Mouse (Mus musculus) neural tube, embryonic 14.5 days (tissue): ENCODE results near the gene Ift46. TPM values are rescaled to one million over a fixed set of nuclear protein-coding genes. Genes with fewer than 3 reads are reported as not detected.

Experiments used
- ATAC-seq: fragments of 200-750 bp; cut with Nextera tagmentation; 2 replicates; pipeline ENCODE4 v1.8.0; 2017; ENCODE audit warnings: low read depth, mild to moderate bottlenecking, moderate TSS enrichment, moderate library complexity
- H3K27ac ChIP-seq: fragments of 300-500 bp; sonication (generic); 2 replicates; pipeline ENCODE4 v1.5.1; 2014; ENCODE audit warnings: low read depth, mild to moderate bottlenecking, control low read depth, low read length, moderate library complexity, mixed read lengths
- H3K27me3 ChIP-seq: fragments of 300-500 bp; sonication (generic); 2 replicates; pipeline ENCODE4 v1.6.1; 2014; ENCODE audit warnings: low read length; ENCODE audit not compliant: control insufficient read depth, insufficient read depth
- H3K36me3 ChIP-seq: fragments of 300-500 bp; sonication (generic); 2 replicates; pipeline ENCODE4 v1.6.1; 2014; ENCODE audit warnings: low read length, mixed read lengths; ENCODE audit not compliant: control insufficient read depth, insufficient read depth
- H3K4me1 ChIP-seq: fragments of 300-500 bp; sonication (generic); 2 replicates; pipeline ENCODE4 v1.6.1; 2014; ENCODE audit warnings: low read length; ENCODE audit not compliant: control insufficient read depth, insufficient read depth
- H3K4me2 ChIP-seq: fragments of 300-500 bp; sonication (generic); 2 replicates; pipeline ENCODE4 v1.6.1; 2014; ENCODE audit warnings: mild to moderate bottlenecking, low read depth, low read length, control low read depth
- H3K4me3 ChIP-seq: fragments of 300-500 bp; sonication (generic); 2 replicates; pipeline ENCODE4 v1.5.1; 2014; ENCODE audit warnings: low read depth, low read length, control low read depth, mixed read lengths
- H3K9ac ChIP-seq: fragments of 300-500 bp; sonication (generic); replicated peaks from 2 replicates; pipeline ENCODE4 v1.6.1; 2014; ENCODE audit warnings: low read depth, mild to moderate bottlenecking, control low read depth, low read length, mixed read lengths
- H3K9me3 ChIP-seq: fragments of 300-500 bp; sonication (generic); 2 replicates; pipeline ENCODE4 v1.6.1; 2016; ENCODE audit warnings: low read length; ENCODE audit not compliant: control insufficient read depth
- WGBS: fragments of 180-500 bp; shearing (Covaris S2); extraction: QIAGEN DNeasy Blood & Tissue Kit; methylation state at CpG from one replicate; pipeline ENCODE4 v1.1.7; 2014; 5-methylcytosine and 5-hydroxymethylcytosine counted together
- polyA plus RNA-seq: library from polyadenylated mRNA; unstranded; fragments of >200 nt; fragmentation: Nextera tagmentation; extraction: Ambion mirVana; gene quantifications from 2 replicates; pipeline ENCODE4 v1.2.1, GENCODE M21; 2014

Gene Ift46
- polyA plus RNA-seq, 1 experiment from 2014 or later, result 170 TPM

DNA sequence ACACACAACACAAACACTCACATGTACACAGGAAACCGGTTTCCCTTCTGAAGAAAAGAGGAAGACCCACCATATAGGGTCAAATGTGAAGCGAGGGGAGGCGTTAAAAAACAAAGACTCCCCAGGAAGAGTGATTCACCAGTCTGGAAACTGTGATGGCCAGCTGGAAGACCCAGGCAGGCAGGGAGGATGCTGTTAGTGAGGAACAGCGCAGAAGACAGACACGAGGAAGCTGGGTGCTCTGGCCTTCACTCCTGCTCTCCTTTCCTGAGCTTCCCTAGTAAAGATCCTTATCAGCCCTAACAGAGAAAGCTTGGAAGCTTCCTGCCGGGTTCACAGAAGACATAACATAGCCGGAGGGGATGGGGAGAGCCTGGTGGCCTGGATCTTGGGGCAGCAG lies 44.7 kb upstream of the Ift46 start:
- Histone ChIP-seq H3K9me3 (no peaks in the 10 kb centered on the region), H3K9ac (no peak overlapping the region), H3K4me2 (no peak overlapping the region), H3K4me1 (peaks cover 48% of the 10 kb centered on the region), H3K27me3 (no peaks in the 10 kb centered on the region), H3K4me3 (no peak overlapping the region), H3K27ac (peak overlapping the region; percentile 44; the same call in 1 of the 2 replicates), H3K36me3 (no peaks in the 10 kb centered on the region)
- WGBS, result 39% methylated on average over 7 of the region's 7 CpGs
- ATAC-seq, result no peak

DNA sequence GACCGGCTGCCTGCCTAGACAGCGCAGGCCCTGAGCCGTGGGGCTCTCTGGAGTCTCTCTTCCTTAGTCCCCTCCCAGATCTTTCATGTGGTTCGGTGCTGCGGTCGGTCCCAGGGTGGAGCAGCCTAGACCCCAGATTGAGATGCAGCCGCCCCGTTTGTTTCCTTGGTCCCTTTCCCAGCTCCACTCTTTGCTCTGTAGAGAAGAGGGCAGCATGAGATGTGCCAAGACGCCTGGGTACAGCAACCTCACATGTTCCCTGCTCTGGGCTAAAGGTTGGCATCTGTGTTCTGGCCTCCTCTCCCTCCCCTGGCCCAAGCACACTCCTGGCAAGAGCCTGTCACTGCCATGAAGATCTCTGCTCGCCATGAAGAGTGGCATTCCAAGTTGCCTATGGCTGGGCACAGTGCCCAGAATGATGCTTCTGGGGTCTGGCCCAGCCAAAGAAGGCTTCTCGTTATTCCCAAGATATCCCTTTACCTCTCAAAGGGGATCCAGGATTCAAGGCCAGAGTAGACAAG lies 44.1 kb upstream of the Ift46 start:
- H3K4me3 ChIP-seq, result no peak overlapping the region
- H3K4me2 ChIP-seq, result no peak overlapping the region
- H3K9ac ChIP-seq, result no peak overlapping the region
- no peaks in the 10 kb centered on the region for H3K9me3 ChIP-seq
- no peaks in the 10 kb centered on the region for H3K27me3 ChIP-seq
- no peaks in the 10 kb centered on the region for H3K36me3 ChIP-seq
- 72% methylated on average over 11 of the region's 11 CpGs for WGBS
- peaks cover 48% of the 10 kb centered on the region for H3K4me1 ChIP-seq
- peak overlapping the region; percentile 44; the same call in 1 of the 2 replicates for H3K27ac ChIP-seq
- ATAC-seq, result no peak

DNA sequence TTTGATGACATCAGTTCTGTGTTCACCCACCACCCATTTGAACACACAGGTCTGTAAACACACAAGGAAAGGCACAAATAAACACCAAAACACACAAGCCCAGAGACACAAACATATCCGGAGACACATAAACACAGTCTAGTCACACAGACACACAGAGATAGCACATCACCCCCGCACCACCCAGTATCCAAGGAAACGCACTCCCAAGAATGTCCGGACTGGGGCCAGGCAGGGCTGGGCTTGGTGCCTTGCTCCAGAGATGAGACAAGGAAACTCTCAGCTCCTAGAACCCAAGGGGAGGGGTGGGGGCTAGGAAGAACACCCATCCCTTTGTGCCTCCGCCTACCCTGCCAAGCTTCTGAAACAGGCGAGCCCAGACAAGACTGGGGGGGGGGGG lies 43.5 kb upstream of the Ift46 start:
- H3K36me3 ChIP-seq, result no peaks in the 10 kb centered on the region
- ATAC-seq, result no peak
- no peak overlapping the region for H3K9ac ChIP-seq
- H3K27me3 ChIP-seq, result no peaks in the 10 kb centered on the region
- no peak overlapping the region for H3K4me3 ChIP-seq
- WGBS, result 37% methylated on average over 6 of the region's 6 CpGs
- H3K4me2 ChIP-seq, result no peak overlapping the region
- H3K9me3 ChIP-seq, result no peaks in the 10 kb centered on the region
- peak overlapping the region; percentile 44; the same call in 1 of the 2 replicates for H3K27ac ChIP-seq
- peaks cover 45% of the 10 kb centered on the region for H3K4me1 ChIP-seq

DNA sequence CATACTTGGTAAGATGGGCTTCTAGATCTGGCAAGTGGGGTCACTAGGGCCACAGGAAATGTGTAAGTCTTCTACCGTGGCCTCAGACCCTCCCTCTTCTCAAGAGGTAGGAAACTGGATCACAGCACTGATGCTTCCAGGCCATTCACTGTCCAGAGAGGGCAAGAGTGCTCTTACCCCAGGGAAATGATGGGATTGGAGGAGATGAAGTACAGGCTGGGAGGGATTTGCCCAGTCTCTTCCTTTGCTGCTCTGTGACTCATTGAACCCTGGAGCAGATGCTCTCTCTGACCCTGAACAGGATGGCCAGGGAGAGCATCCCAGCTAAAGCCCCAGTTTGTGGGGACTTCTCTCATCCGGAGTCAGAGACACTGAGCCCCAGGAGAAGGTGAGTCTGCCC lies 43.0 kb upstream of the Ift46 start:
- H3K4me1 ChIP-seq, result peaks cover 40% of the 10 kb centered on the region
- ATAC-seq, result no peak
- 0 out of 2 replicates have a peak overlapping the region, but pooled peaks have one; percentile 28 for H3K27ac ChIP-seq

DNA sequence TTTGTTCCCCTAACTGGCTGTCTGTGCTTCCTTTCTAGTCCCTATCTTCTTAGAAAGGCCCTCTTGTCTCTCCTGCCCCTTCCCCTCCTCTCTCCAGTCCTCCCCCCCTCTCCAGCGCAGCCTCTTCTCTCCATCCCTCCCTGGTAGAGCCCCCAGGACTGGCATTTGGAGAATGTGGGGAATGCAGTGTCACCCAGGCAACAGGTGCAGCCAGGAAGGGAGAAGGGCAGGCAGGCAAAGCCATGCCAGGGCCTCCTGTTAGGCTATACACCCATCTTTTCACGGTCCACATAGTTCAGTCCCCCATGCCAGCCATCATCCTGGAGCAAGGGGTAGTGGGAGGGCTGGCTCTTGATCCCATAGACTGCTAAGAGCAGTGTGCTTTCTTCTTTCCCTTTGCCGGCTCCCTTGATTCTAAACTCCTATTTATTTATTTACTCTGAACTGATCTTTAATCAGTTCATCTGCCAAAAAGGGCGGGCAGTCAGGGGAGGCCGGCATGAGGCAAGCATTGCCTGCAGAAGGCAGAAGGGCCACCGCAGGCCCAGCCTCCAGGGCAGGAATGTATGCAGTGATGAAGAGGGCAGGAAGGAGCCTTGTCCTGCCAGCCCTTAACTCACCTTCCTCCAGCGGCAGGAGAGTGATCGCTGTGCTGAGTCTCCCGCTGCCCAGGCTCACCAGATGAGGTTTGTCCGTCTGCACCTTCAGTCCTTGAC lies 41.1 kb upstream of the Ift46 start:
- H3K36me3 ChIP-seq, result no peaks in the 10 kb centered on the region
- H3K27me3 ChIP-seq, result no peaks in the 10 kb centered on the region
- H3K9ac ChIP-seq, result no peak overlapping the region
- no peak overlapping the region for H3K27ac ChIP-seq
- 44% methylated on average over 10 of the region's 10 CpGs for WGBS
- no peaks in the 10 kb centered on the region for H3K9me3 ChIP-seq
- H3K4me3 ChIP-seq, result no peak overlapping the region
- H3K4me1 ChIP-seq, result peaks cover 29% of the 10 kb centered on the region; the same call in 1 of the 2 replicates
- peak; percentile 38; the same call in 1 of the 2 replicates for ATAC-seq
- H3K4me2 ChIP-seq, result no peak overlapping the region

More for the DNA sequence above, 43.0 kb upstream of the Ift46 start:
- no peak overlapping the region for H3K9ac ChIP-seq
- H3K36me3 ChIP-seq, result no peaks in the 10 kb centered on the region
- no peak overlapping the region for H3K4me3 ChIP-seq
- no peaks in the 10 kb centered on the region for H3K9me3 ChIP-seq
- H3K27me3 ChIP-seq, result no peaks in the 10 kb centered on the region
- no peak overlapping the region for H3K4me2 ChIP-seq
- 51% methylated on average over 2 of the region's 2 CpGs for WGBS

DNA sequence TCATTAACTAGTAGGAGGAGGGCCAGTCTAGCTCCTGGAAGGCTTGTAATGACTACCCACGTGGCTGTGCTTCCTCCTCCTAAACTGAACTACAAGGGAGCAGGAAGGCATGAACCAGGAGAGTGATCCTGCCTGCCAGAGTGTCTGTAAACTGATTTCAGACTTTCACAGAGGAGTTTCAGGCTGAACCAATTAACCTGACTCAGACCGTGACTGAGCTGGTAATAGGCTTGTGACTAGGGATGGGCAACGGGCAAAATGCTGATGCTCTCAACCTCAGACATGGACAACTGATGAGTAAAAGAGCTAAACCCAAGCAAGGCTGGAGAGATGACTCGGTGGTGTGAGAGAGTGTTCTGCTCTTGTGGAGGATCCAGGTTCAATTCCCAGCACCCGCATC lies 40.3 kb upstream of the Ift46 start:
- Histone ChIP-seq H3K4me3 (no peak overlapping the region), H3K4me2 (no peak overlapping the region), H3K27me3 (no peaks in the 10 kb centered on the region), H3K27ac (no peak overlapping the region), H3K36me3 (no peaks in the 10 kb centered on the region), H3K9ac (no peak overlapping the region), H3K4me1 (peaks cover 29% of the 10 kb centered on the region; the same call in 1 of the 2 replicates), H3K9me3 (no peaks in the 10 kb centered on the region)
- no peak for ATAC-seq
- 61% methylated on average over 5 of the region's 5 CpGs for WGBS

DNA sequence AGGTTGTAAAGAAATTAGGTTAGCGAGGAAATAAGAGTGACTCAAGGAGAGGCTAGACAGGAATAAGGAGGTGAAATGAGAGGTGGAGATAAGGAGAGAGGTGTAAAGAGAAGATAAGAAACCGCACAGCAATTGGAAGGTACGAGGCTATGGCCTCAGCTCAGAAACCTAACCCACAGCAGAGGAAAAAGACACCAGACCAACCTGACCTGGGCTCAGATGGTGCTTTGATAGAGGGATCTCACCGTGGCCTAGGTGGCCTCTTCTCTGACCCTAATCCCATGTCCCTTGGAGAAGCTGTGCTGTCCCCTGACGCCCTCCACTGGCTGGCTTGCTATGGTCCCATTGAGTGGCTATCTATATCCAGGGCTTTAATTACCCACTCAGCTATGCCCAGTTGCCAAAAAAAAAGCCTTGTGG lies 35.6 kb upstream of the Ift46 start:
- Histone ChIP-seq H3K4me3 (no peak overlapping the region), H3K4me1 (peaks cover 16% of the 10 kb centered on the region; the same call in 1 of the 2 replicates), H3K9ac (no peak overlapping the region), H3K36me3 (no peaks in the 10 kb centered on the region), H3K27ac (no peak overlapping the region), H3K4me2 (no peak overlapping the region), H3K9me3 (no peaks in the 10 kb centered on the region), H3K27me3 (no peaks in the 10 kb centered on the region)
- no peak for ATAC-seq
- 78% methylated on average over 5 of the region's 5 CpGs for WGBS

DNA sequence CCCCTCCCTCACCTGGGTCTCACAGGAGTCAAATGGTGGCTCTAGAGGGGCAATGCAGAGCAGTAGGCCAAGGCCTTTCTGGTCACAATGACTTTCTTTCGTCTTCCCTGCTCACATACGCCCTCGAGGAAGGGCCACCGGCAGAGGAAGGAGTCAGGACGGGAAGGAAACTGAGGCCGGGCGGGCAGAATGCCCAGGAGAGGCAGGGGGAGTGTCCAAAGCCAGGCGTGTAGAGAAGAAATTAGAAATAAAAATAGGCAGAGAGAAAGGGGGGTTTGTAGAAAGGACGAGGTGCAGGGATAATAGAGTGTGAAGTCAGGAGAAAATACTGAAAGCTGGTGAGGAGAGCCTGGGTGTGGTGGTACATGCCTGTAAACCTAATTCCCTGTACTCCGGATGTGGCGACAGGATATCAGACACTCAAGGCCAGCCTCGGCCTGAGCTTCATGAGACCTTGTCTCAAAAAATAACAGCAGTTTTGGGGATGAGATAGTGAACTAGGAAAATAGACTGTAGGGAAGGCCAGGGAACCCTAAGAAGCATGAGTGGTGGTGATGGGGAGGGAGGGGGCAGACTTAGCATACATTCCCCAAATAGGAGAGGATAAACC lies 34.7 kb upstream of the Ift46 start:
- Histone ChIP-seq H3K4me2 (peak overlapping the region; percentile 99; the same call in 1 of the 2 replicates), H3K4me1 (peaks cover 13% of the 10 kb centered on the region; the same call in 1 of the 2 replicates), H3K9ac (peak overlapping the region; percentile 57; the same call in 1 of the 2 replicates), H3K27me3 (no peaks in the 10 kb centered on the region), H3K27ac (no peak overlapping the region), H3K4me3 (peak overlapping the region; percentile 53), H3K9me3 (no peaks in the 10 kb centered on the region), H3K36me3 (no peaks in the 10 kb centered on the region)
- 53% methylated on average over 12 of the region's 12 CpGs for WGBS
- no peak for ATAC-seq
